Mouse (Mus musculus): ENCODE results near the gene Cobl. TPM values are rescaled to one million over a fixed set of nuclear protein-coding genes. Genes with fewer than 3 reads are reported as not detected.

Gene Cobl
- polyA plus RNA-seq, 1 experiment from 2014 or later, result 28.7 TPM

GRCm38 (mm10) chr11:12336145-12336544 lies 128.6 kb downstream of the Cobl start:
- ATAC-seq (ENCODE audit: insufficient number of reproducible peaks, low FRiP score, low TSS enrichment, low read depth), result no peak
- Histone ChIP-seq H3K4me1 (peaks cover 7% of the 10 kb centered on the region; the same call in 1 of the 2 replicates), H3K4me2 (no peak overlapping the region), H3K9me3 (no peaks in the 10 kb centered on the region), H3K27me3 (no peaks in the 10 kb centered on the region), H3K4me3 (no peak overlapping the region), H3K9ac (no peak overlapping the region), H3K36me3 (no peaks in the 10 kb centered on the region), H3K27ac (no peak overlapping the region)
- WGBS, result 67% methylated on average over 12 of the region's 12 CpGs

GRCm38 (mm10) chr11:12331997-12332396 lies 132.8 kb downstream of the Cobl start:
- 35% methylated on average over 2 of the region's 2 CpGs for WGBS
- no peak overlapping the region for H3K4me3 ChIP-seq
- H3K4me2 ChIP-seq, result no peak overlapping the region
- H3K9ac ChIP-seq, result no peak overlapping the region
- ATAC-seq (ENCODE audit: insufficient number of reproducible peaks, low FRiP score, low TSS enrichment, low read depth), result peak; percentile 55; the same call in 1 of the 2 replicates
- H3K36me3 ChIP-seq, result no peaks in the 10 kb centered on the region
- H3K9me3 ChIP-seq, result no peaks in the 10 kb centered on the region
- H3K27ac ChIP-seq, result peak overlapping the region; percentile 6; the same call in 1 of the 2 replicates
- H3K4me1 ChIP-seq, result peaks cover 7% of the 10 kb centered on the region; the same call in 1 of the 2 replicates
- no peaks in the 10 kb centered on the region for H3K27me3 ChIP-seq

- Histone ChIP-seq H3K4me1 (no peaks in the 10 kb centered on the region), H3K9me3 (no peaks in the 10 kb centered on the region), H3K4me3 (no peak overlapping the region), H3K9ac (no peak overlapping the region), H3K27ac (no peak overlapping the region), H3K4me2 (no peak overlapping the region), H3K36me3 (no peaks in the 10 kb centered on the region), H3K27me3 (no peaks in the 10 kb centered on the region)
- no peak for ATAC-seq (ENCODE audit: insufficient number of reproducible peaks, low FRiP score, low TSS enrichment, low read depth)
- WGBS, result 47% methylated on average over 1 of the region's 1 CpGs
These were observed 143.3 kb downstream of the Cobl start for GRCm38 (mm10) chr11:12321445-12321844.

GRCm38 (mm10) chr11:12319318-12319717 lies 145.4 kb downstream of the Cobl start:
- no peak overlapping the region for H3K27ac ChIP-seq
- no peak overlapping the region for H3K9ac ChIP-seq
- H3K4me1 ChIP-seq, result no peaks in the 10 kb centered on the region
- no peak overlapping the region for H3K4me2 ChIP-seq
- 83% methylated on average over 3 of the region's 3 CpGs for WGBS
- no peaks in the 10 kb centered on the region for H3K27me3 ChIP-seq
- H3K4me3 ChIP-seq, result no peak overlapping the region
- H3K9me3 ChIP-seq, result no peaks in the 10 kb centered on the region
- no peaks in the 10 kb centered on the region for H3K36me3 ChIP-seq
- ATAC-seq (ENCODE audit: insufficient number of reproducible peaks, low FRiP score, low TSS enrichment, low read depth), result no peak

- Histone ChIP-seq H3K4me2 (no peak overlapping the region), H3K27ac (no peak overlapping the region), H3K4me3 (no peak overlapping the region), H3K4me1 (no peaks in the 10 kb centered on the region), H3K36me3 (no peaks in the 10 kb centered on the region), H3K9me3 (no peaks in the 10 kb centered on the region), H3K27me3 (no peaks in the 10 kb centered on the region), H3K9ac (no peak overlapping the region)
- WGBS, result 75% methylated on average over 3 of the region's 3 CpGs
- ATAC-seq (ENCODE audit: insufficient number of reproducible peaks, low FRiP score, low TSS enrichment, low read depth), result no peak
These were observed 149.1 kb downstream of the Cobl start for GRCm38 (mm10) chr11:12315670-12316069.

- H3K36me3 ChIP-seq, result no peaks in the 10 kb centered on the region
- no peak overlapping the region for H3K9ac ChIP-seq
- 81% methylated on average over 6 of the region's 6 CpGs for WGBS
- no peaks in the 10 kb centered on the region for H3K4me1 ChIP-seq
- H3K9me3 ChIP-seq, result no peaks in the 10 kb centered on the region
- no peak for ATAC-seq (ENCODE audit: insufficient number of reproducible peaks, low FRiP score, low TSS enrichment, low read depth)
- H3K27me3 ChIP-seq, result no peaks in the 10 kb centered on the region
- no peak overlapping the region for H3K4me2 ChIP-seq
- no peak overlapping the region for H3K4me3 ChIP-seq
- no peak overlapping the region for H3K27ac ChIP-seq
These were observed 150.3 kb downstream of the Cobl start for GRCm38 (mm10) chr11:12314278-12315043.

- no peak for ATAC-seq (ENCODE audit: insufficient number of reproducible peaks, low FRiP score, low TSS enrichment, low read depth)
- Histone ChIP-seq H3K9me3 (no peaks in the 10 kb centered on the region), H3K9ac (no peak overlapping the region), H3K27me3 (no peaks in the 10 kb centered on the region), H3K36me3 (no peaks in the 10 kb centered on the region), H3K27ac (no peak overlapping the region), H3K4me1 (no peaks in the 10 kb centered on the region), H3K4me3 (no peak overlapping the region), H3K4me2 (no peak overlapping the region)
- WGBS, result 79% methylated on average over 6 of the region's 6 CpGs
These were observed 153.3 kb downstream of the Cobl start for GRCm38 (mm10) chr11:12311419-12311818.

- WGBS, result 59% methylated on average over 3 of the region's 3 CpGs
- no peak for ATAC-seq (ENCODE audit: insufficient number of reproducible peaks, low FRiP score, low TSS enrichment, low read depth)
These were observed 155.2 kb downstream of the Cobl start for GRCm38 (mm10) chr11:12309423-12310023.

GRCm38 (mm10) chr11:12304879-12305278 lies 159.9 kb downstream of the Cobl start:
- Histone ChIP-seq H3K9me3 (no peaks in the 10 kb centered on the region), H3K9ac (no peak overlapping the region), H3K4me1 (no peaks in the 10 kb centered on the region), H3K4me3 (no peak overlapping the region), H3K27me3 (no peaks in the 10 kb centered on the region), H3K27ac (no peak overlapping the region), H3K36me3 (no peaks in the 10 kb centered on the region), H3K4me2 (no peak overlapping the region)
- 59% methylated on average over 3 of the region's 3 CpGs for WGBS
- ATAC-seq (ENCODE audit: insufficient number of reproducible peaks, low FRiP score, low TSS enrichment, low read depth), result no peak

More at GRCm38 (mm10) chr11:12309423-12310023, 155.2 kb downstream of the Cobl start:
- Histone ChIP-seq H3K4me2 (no peak overlapping the region), H3K36me3 (no peaks in the 10 kb centered on the region), H3K9me3 (no peaks in the 10 kb centered on the region), H3K4me1 (no peaks in the 10 kb centered on the region), H3K9ac (no peak overlapping the region), H3K27ac (no peak overlapping the region), H3K27me3 (no peaks in the 10 kb centered on the region), H3K4me3 (no peak overlapping the region)

- Histone ChIP-seq H3K4me2 (no peak overlapping the region), H3K27me3 (no peaks in the 10 kb centered on the region), H3K9ac (no peak overlapping the region), H3K36me3 (no peaks in the 10 kb centered on the region), H3K27ac (no peak overlapping the region), H3K9me3 (no peaks in the 10 kb centered on the region), H3K4me1 (no peaks in the 10 kb centered on the region), H3K4me3 (no peak overlapping the region)
- WGBS, result 14% methylated on average over 5 of the region's 5 CpGs
- ATAC-seq (ENCODE audit: insufficient number of reproducible peaks, low FRiP score, low TSS enrichment, low read depth), result no peak
These were observed 164.9 kb downstream of the Cobl start for GRCm38 (mm10) chr11:12299701-12300446.

GRCm38 (mm10) chr11:12291654-12291935 lies 173.2 kb downstream of the Cobl start:
- Histone ChIP-seq H3K4me2 (no peak overlapping the region), H3K9me3 (no peaks in the 10 kb centered on the region), H3K27ac (no peak overlapping the region), H3K27me3 (no peaks in the 10 kb centered on the region), H3K4me3 (no peak overlapping the region), H3K9ac (no peak overlapping the region), H3K4me1 (peaks cover 4% of the 10 kb centered on the region; the same call in 1 of the 2 replicates), H3K36me3 (no peaks in the 10 kb centered on the region)
- ATAC-seq (ENCODE audit: insufficient number of reproducible peaks, low FRiP score, low TSS enrichment, low read depth), result no peak
- WGBS, result 25% methylated on average over 3 of the region's 3 CpGs
